In the genomic region with DNA sequence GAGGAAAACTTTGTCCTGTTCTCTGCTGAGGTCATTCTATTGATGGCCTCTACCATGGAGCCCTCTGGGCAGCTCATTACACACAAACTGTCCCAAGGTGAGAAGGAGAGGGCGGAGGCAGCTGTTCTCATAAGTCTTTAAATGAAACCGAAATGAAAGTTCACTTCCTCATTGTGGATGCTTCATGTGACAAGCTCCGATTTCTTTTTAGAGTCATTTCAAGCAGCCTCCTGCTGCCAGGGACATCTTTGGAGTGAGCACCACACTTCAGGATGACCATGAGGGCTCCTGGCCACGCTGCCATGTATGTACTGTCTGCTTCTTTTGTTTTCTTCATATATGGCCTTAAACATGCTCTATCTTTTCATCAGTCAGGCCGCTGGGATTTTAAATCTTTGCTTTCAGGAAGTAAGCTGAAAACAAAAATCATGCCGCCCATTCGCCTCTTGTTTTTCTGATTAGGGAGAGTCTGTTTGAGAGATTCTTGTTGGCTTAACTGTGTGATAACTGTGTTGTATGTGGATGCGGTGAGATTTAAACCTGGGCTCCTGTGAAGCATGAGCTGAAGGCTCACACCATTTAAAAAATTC, we compare ENCODE assay signal across 1 mouse cellular context.
TF ChIP-seq lines count a peak whose summit lies in the region.

A gene (plus strand): TSS at position 165 of the 590 bp plus-strand sequence.

TF ChIP-seq in MEL, 35 proteins besides CTCF, POLR2A, EP300 and RAD21 (continued from another document):
- no peak for TF ChIP-seq E2F4 (IDR thresholded peaks at IDR 0.05; ENCODE audit: borderline replicate concordance, low read depth, low read length)
- no peak for TF ChIP-seq SMC3 (IDR thresholded peaks at IDR 0.05; ENCODE audit: low read depth, low read length)
- TF ChIP-seq MAFK (IDR thresholded peaks at IDR 0.05; ENCODE audit: borderline replicate concordance, low read depth, low read length) = no peak
